Mouse (Mus musculus): Measurements from ENCODE around the gene Kcnj10.
A peak's percentile ranks its signal among the peaks of the same experiment; 100 is the strongest.

Gene Kcnj10

GRCm38 (mm10) chr1:172376758-172377458 lies 35.9 kb downstream of the Kcnj10 start:
- peak; percentile 9 for DNase-seq (ENCODE audit: low read depth, low spot score)

- no peak for DNase-seq (ENCODE audit: low read depth, low spot score)
These were observed 39.1 kb downstream of the Kcnj10 start for GRCm38 (mm10) chr1:172380066-172380465.

- DNase-seq (ENCODE audit: low read depth, low spot score) = no peak
These were observed 41.1 kb downstream of the Kcnj10 start for GRCm38 (mm10) chr1:172382090-172382489.

- no peak for DNase-seq (ENCODE audit: low read depth, low spot score)
These were observed 46.2 kb downstream of the Kcnj10 start for GRCm38 (mm10) chr1:172387246-172387645.

GRCm38 (mm10) chr1:172390769-172391168 lies 49.8 kb downstream of the Kcnj10 start:
- DNase-seq (ENCODE audit: low read depth, low spot score) = no peak

GRCm38 (mm10) chr1:172391807-172392581 lies 51.0 kb downstream of the Kcnj10 start:
- peak; percentile 29 for DNase-seq (ENCODE audit: low read depth, low spot score)

GRCm38 (mm10) chr1:172392643-172393170 lies 51.7 kb downstream of the Kcnj10 start:
- no peak for DNase-seq (ENCODE audit: low read depth, low spot score)

- DNase-seq (ENCODE audit: low read depth, low spot score) = no peak
These were observed 52.7 kb downstream of the Kcnj10 start for GRCm38 (mm10) chr1:172393739-172394138.

GRCm38 (mm10) chr1:172396996-172397752 lies 56.2 kb downstream of the Kcnj10 start:
- no peak for DNase-seq (ENCODE audit: low read depth, low spot score)

- peak; percentile 38 for DNase-seq (ENCODE audit: low read depth, low spot score)
These were observed 65.2 kb downstream of the Kcnj10 start for GRCm38 (mm10) chr1:172406077-172406706.

GRCm38 (mm10) chr1:172408996-172409395 lies 68.0 kb downstream of the Kcnj10 start:
- peak; percentile 61 for DNase-seq (ENCODE audit: low read depth, low spot score)

- DNase-seq (ENCODE audit: low read depth, low spot score) = no peak
These were observed 68.4 kb downstream of the Kcnj10 start for GRCm38 (mm10) chr1:172409431-172409830.

- DNase-seq (ENCODE audit: low read depth, low spot score) = peak; percentile 43
These were observed 69.8 kb downstream of the Kcnj10 start for GRCm38 (mm10) chr1:172410806-172411205.

- peak; percentile 63 for DNase-seq (ENCODE audit: low read depth, low spot score)
These were observed 71.2 kb downstream of the Kcnj10 start for GRCm38 (mm10) chr1:172412204-172412603.

GRCm38 (mm10) chr1:172413491-172414230 lies 72.7 kb downstream of the Kcnj10 start:
- DNase-seq (ENCODE audit: low read depth, low spot score) = no peak

- DNase-seq (ENCODE audit: low read depth, low spot score) = no peak
These were observed 73.2 kb downstream of the Kcnj10 start for GRCm38 (mm10) chr1:172414231-172414585.

- no peak for DNase-seq (ENCODE audit: low read depth, low spot score)
These were observed 74.1 kb downstream of the Kcnj10 start for GRCm38 (mm10) chr1:172415061-172415460.

GRCm38 (mm10) chr1:172418173-172418572 lies 77.2 kb downstream of the Kcnj10 start:
- no peak for DNase-seq (ENCODE audit: low read depth, low spot score)

- DNase-seq (ENCODE audit: low read depth, low spot score) = no peak
These were observed 77.6 kb downstream of the Kcnj10 start for GRCm38 (mm10) chr1:172418642-172419041.

GRCm38 (mm10) chr1:172420181-172420580 lies 79.2 kb downstream of the Kcnj10 start:
- DNase-seq (ENCODE audit: low read depth, low spot score) = no peak

GRCm38 (mm10) chr1:172423393-172423792 lies 82.4 kb downstream of the Kcnj10 start:
- no peak for DNase-seq (ENCODE audit: low read depth, low spot score)
